Mouse (Mus musculus) limb, embryonic 14.5 days (tissue): ENCODE measurements at regions not wholly inside any gene's neighbourhood (a gene's known extent, or its start where the extent isn't known, plus 50 kb on each side); places are given as distances from the start of the nearest gene placed in this dataset.

Source experiments
- ATAC-seq: fragments of 200-750 bp; cut with Nextera tagmentation; 2 replicates; pipeline ENCODE4 v1.8.0; 2017; ENCODE audit warnings: low read depth, moderate number of reproducible peaks, moderate TSS enrichment; ENCODE audit not compliant: low FRiP score
- DNase-seq: peaks from one replicate; pipeline ENCODE4 v3.0.0-alpha.2; 2015; ENCODE audit warnings: low spot score
- H3K27ac ChIP-seq: fragments of 300-500 bp; sonication (generic); replicated peaks from 2 replicates; pipeline ENCODE4 v1.5.1; 2014; ENCODE audit warnings: low read depth, mild to moderate bottlenecking, low read length, moderate library complexity, mixed read lengths
- H3K27me3 ChIP-seq: fragments of 300-500 bp; sonication (generic); 2 replicates; pipeline ENCODE4 v1.6.1; 2014; ENCODE audit warnings: low read length, mixed read lengths; ENCODE audit not compliant: control insufficient read depth, insufficient read depth
- H3K36me3 ChIP-seq: fragments of 300-500 bp; sonication (generic); 2 replicates; pipeline ENCODE4 v1.6.1; 2014; ENCODE audit warnings: mild to moderate bottlenecking, low read length, moderate library complexity, mixed read lengths; ENCODE audit not compliant: control insufficient read depth, insufficient read depth
- H3K4me1 ChIP-seq: fragments of 300-500 bp; sonication (generic); 2 replicates; pipeline ENCODE4 v1.6.1; 2014; ENCODE audit warnings: antibody characterized with exemption, low read length, mixed read lengths; ENCODE audit not compliant: control insufficient read depth, insufficient read depth
- H3K4me2 ChIP-seq: fragments of 300-500 bp; sonication (generic); replicated peaks from 2 replicates; pipeline ENCODE4 v1.6.1; 2014; ENCODE audit warnings: low read depth, mild to moderate bottlenecking, low read length, moderate library complexity; ENCODE audit not compliant: severe bottlenecking
- H3K4me3 ChIP-seq: fragments of 300-500 bp; sonication (generic); replicated peaks from 2 replicates; pipeline ENCODE4 v1.5.1; 2014; ENCODE audit warnings: low read length
- H3K9ac ChIP-seq: fragments of 300-500 bp; sonication (generic); 2 replicates; pipeline ENCODE4 v1.6.1; 2014; ENCODE audit warnings: mild to moderate bottlenecking, low read depth, low read length, moderate library complexity; ENCODE audit not compliant: severe bottlenecking
- H3K9me3 ChIP-seq: fragments of 300-500 bp; sonication (generic); 2 replicates; pipeline ENCODE4 v1.6.1; 2016; ENCODE audit warnings: low read length; ENCODE audit not compliant: control insufficient read depth
- POLR2A ChIP-seq: fragments of 200-500 bp; IDR thresholded peaks from 2 replicates; pipeline ENCODE4 v1.8.0; 2012; ENCODE audit warnings: inconsistent platforms, mild to moderate bottlenecking, moderate library complexity, borderline replicate concordance; ENCODE audit not compliant: insufficient read depth, insufficient read length; ENCODE audit errors: extremely low read depth
- WGBS: fragments of 180-500 bp; shearing (Covaris S2); extraction: QIAGEN DNeasy Blood & Tissue Kit; methylation state at CpG from one replicate; pipeline ENCODE4 v1.1.7; 2014; 5-methylcytosine and 5-hydroxymethylcytosine counted together

- no peak for ATAC-seq
- no peak for DNase-seq
- H3K4me1 ChIP-seq = no peaks in the 10 kb centered on the region
Measured at GRCm38 (mm10) chr3:139949096-139949495, 743.6 kb downstream of the Stpg2 start.

GRCm38 (mm10) chr3:139950016-139950705 is 744.7 kb downstream of the Stpg2 start:
- DNase-seq = no peak
- H3K4me3 ChIP-seq = no peak overlapping the region
- H3K4me2 ChIP-seq = no peak overlapping the region
- no peaks in the 10 kb centered on the region for H3K9me3 ChIP-seq
- H3K9ac ChIP-seq = no peak overlapping the region
- TF ChIP-seq POLR2A = no peak
- H3K27me3 ChIP-seq = no peaks in the 10 kb centered on the region
- ATAC-seq = no peak
- WGBS = 79% methylated on average over 8 of the region's 8 CpGs
- no peaks in the 10 kb centered on the region for H3K36me3 ChIP-seq
- no peaks in the 10 kb centered on the region for H3K4me1 ChIP-seq
- no peak overlapping the region for H3K27ac ChIP-seq

More at GRCm38 (mm10) chr3:139949096-139949495, 743.6 kb downstream of the Stpg2 start:
- no peak overlapping the region for H3K9ac ChIP-seq
- H3K27ac ChIP-seq = no peak overlapping the region
- no peaks in the 10 kb centered on the region for H3K27me3 ChIP-seq
- no peaks in the 10 kb centered on the region for H3K36me3 ChIP-seq
- no peak for TF ChIP-seq POLR2A
- H3K9me3 ChIP-seq = no peaks in the 10 kb centered on the region
- no peak overlapping the region for H3K4me2 ChIP-seq
- WGBS = 52% methylated on average over 4 of the region's 4 CpGs
- no peak overlapping the region for H3K4me3 ChIP-seq

GRCm38 (mm10) chr3:139951516-139951915 is 746.0 kb downstream of the Stpg2 start:
- Histone ChIP-seq H3K27me3 (no peaks in the 10 kb centered on the region), H3K4me2 (no peak overlapping the region), H3K36me3 (no peaks in the 10 kb centered on the region), H3K9me3 (no peaks in the 10 kb centered on the region), H3K4me1 (no peaks in the 10 kb centered on the region), H3K4me3 (no peak overlapping the region), H3K9ac (no peak overlapping the region), H3K27ac (no peak overlapping the region)
- TF ChIP-seq POLR2A = no peak
- 85% methylated on average over 8 of the region's 8 CpGs for WGBS
- DNase-seq (no peak), ATAC-seq (no peak)

- no peak overlapping the region for H3K27ac ChIP-seq
- ATAC-seq (no peak), DNase-seq (no peak)
- no peaks in the 10 kb centered on the region for H3K9me3 ChIP-seq
- no peak overlapping the region for H3K4me3 ChIP-seq
- H3K36me3 ChIP-seq = no peaks in the 10 kb centered on the region
- no peak overlapping the region for H3K9ac ChIP-seq
- TF ChIP-seq POLR2A = no peak
- no peaks in the 10 kb centered on the region for H3K4me1 ChIP-seq
- 28% methylated on average over 1 of the region's 1 CpGs for WGBS
- H3K4me2 ChIP-seq = no peak overlapping the region
- no peaks in the 10 kb centered on the region for H3K27me3 ChIP-seq
Measured at GRCm38 (mm10) chr3:139978172-139978571, 772.7 kb downstream of the Stpg2 start.

- DNase-seq = no peak
Measured at GRCm38 (mm10) chr3:139985830-139986481, 780.5 kb downstream of the Stpg2 start.

More at GRCm38 (mm10) chr3:139985830-139986481, 780.5 kb downstream of the Stpg2 start:
- no peak for ATAC-seq
- no peak overlapping the region for H3K9ac ChIP-seq
- no peaks in the 10 kb centered on the region for H3K9me3 ChIP-seq
- no peaks in the 10 kb centered on the region for H3K4me1 ChIP-seq
- no peaks in the 10 kb centered on the region for H3K27me3 ChIP-seq
- WGBS = 38% methylated on average over 4 of the region's 4 CpGs
- H3K4me3 ChIP-seq = no peak overlapping the region
- H3K4me2 ChIP-seq = no peak overlapping the region
- TF ChIP-seq POLR2A = no peak
- H3K27ac ChIP-seq = no peak overlapping the region
- H3K36me3 ChIP-seq = no peaks in the 10 kb centered on the region
